In genomic region chr2:173049231-173049630, GRCm38 (mm10) we compare ENCODE assay signal across 16 mouse cellular contexts. TPM values are rescaled to one million over a fixed set of nuclear protein-coding genes. Genes with fewer than 3 reads are reported as not detected.
A peak's percentile ranks its signal among the peaks of the same experiment; 100 is the strongest.
DNase-seq lines count a peak whose midpoint lies in the region; ATAC-seq lines count a peak whose summit lies in the region.
"Had no signal": no experiment of that assay in that cellular context is flagged by ENCODE, and none has a peak within 500 bp of the region (broad histone marks: within the 10 kb centered on the region; RNA-seq: fewer than 3 reads in every experiment).

No protein-coding gene starts in this region.

- H3K27me3 ChIP-seq in heart, embryonic 14.5 days (ENCODE audit: control insufficient read depth, insufficient read depth, low read length): no peaks in the 10 kb centered on the region
- 0 out of 2 replicates have a peak, but pooled peaks cover 6% of the 10 kb centered on the region for H3K27me3 ChIP-seq in liver, embryonic 12.5 days (replicated peaks)
- no peaks in the 10 kb centered on the region; the same call in 1 of the 2 replicates for H3K27me3 ChIP-seq in embryonic facial prominence, embryonic 10.5 days (replicated peaks; ENCODE audit: low read depth, poor library complexity, severe bottlenecking)
- H3K27me3 ChIP-seq: neural tube, embryonic 12.5 days; stomach, embryonic 15.5 days had no signal

- H3K9ac ChIP-seq in heart, embryonic 14.5 days (ENCODE audit: low read length): 0 out of 2 replicates have a peak overlapping the region, but pooled peaks have one; percentile 22
- 0 out of 2 replicates have a peak overlapping the region, but pooled peaks have one; percentile 1 for H3K9ac ChIP-seq in liver, embryonic 12.5 days
- H3K9ac ChIP-seq: neural tube, embryonic 12.5 days; stomach, embryonic 15.5 days had no signal

- H3K4me3 ChIP-seq in heart, embryonic 14.5 days (ENCODE audit: control insufficient read depth in 1 of 2, insufficient read depth in 1 of 2, low read depth in 1 of 2, low read length in 2 of 2): no peak overlapping the region
- no peak overlapping the region for H3K4me3 ChIP-seq in liver, embryonic 12.5 days
- no peak overlapping the region for H3K4me3 ChIP-seq in embryonic facial prominence, embryonic 10.5 days
- H3K4me3 ChIP-seq: midbrain, embryonic 10.5 days; neural tube, embryonic 12.5 days; stomach, embryonic 15.5 days had no signal

- H3K36me3 ChIP-seq in heart, embryonic 14.5 days (ENCODE audit: control insufficient read depth, insufficient read depth, low read length): no peaks in the 10 kb centered on the region
- H3K36me3 ChIP-seq in liver, embryonic 12.5 days: no peaks in the 10 kb centered on the region
- H3K36me3 ChIP-seq in embryonic facial prominence, embryonic 10.5 days (replicated peaks): no peaks in the 10 kb centered on the region
- H3K36me3 ChIP-seq: midbrain, embryonic 10.5 days; neural tube, embryonic 12.5 days; stomach, embryonic 15.5 days had no signal

- DNase-seq in CD4-positive, CD25-positive, alpha-beta regulatory T cell, adult 2 months (ENCODE audit: low read depth, low spot score): peak; percentile 7
- DNase-seq in heart, adult 9 months (ENCODE audit: low spot score in 2 of 2): no peak
- DNase-seq in liver: no peak
- DNase-seq in embryonic facial prominence, embryonic 10.5 days (ENCODE audit: low spot score): no peak
- DNase-seq in neural tube, embryonic 10.5 days (ENCODE audit: extremely low spot score, low spot score): no peak
- DNase-seq: cerebellum, adult 9-11 months; kidney, adult 18-20 months; left cerebral cortex, postnatal 4 days had no signal

- 54% methylated on average over 3 of the region's 3 CpGs for WGBS in heart, embryonic 14.5 days
- 68% methylated on average over 3 of the region's 3 CpGs for WGBS in liver, embryonic 12.5 days (ENCODE audit: insufficient replicate concordance)
- whole genome bisulfite sequencing in embryonic facial prominence, embryonic 10.5 days: 76% methylated on average over 3 of the region's 3 CpGs

- ATAC-seq in CD4-positive, CD25-positive, alpha-beta regulatory T cell, adult 4 months: no peak
- ATAC-seq in heart, embryonic 14.5 days (ENCODE audit: insufficient number of reproducible peaks, insufficient read depth, low FRiP score, low read depth): no peak
- ATAC-seq in liver, embryonic 12.5 days: no peak
- ATAC-seq: forebrain, embryonic 16.5 days had no signal

- H3K27ac ChIP-seq in heart, embryonic 14.5 days (replicated peaks in 1 of 2; ENCODE audit: control insufficient read depth in 1 of 2, insufficient read depth in 1 of 2, low read depth in 2 of 2, low read length in 2 of 2): peak overlapping the region; percentile 7 to 56; a peak in 3 of 4 replicates
- H3K27ac ChIP-seq in liver, embryonic 12.5 days: peak overlapping the region; percentile 53; the same call in 1 of the 2 replicates
- H3K27ac ChIP-seq in embryonic facial prominence, embryonic 10.5 days (replicated peaks): 0 out of 2 replicates have a peak overlapping the region, but pooled peaks have one; percentile 46
- H3K27ac ChIP-seq: macrophage; neural tube, embryonic 12.5 days; stomach, embryonic 15.5 days had no signal

- H3K4me1 ChIP-seq in heart, embryonic 14.5 days (ENCODE audit: control insufficient read depth in 2 of 2, insufficient read depth in 2 of 2, low read length in 2 of 2): peaks cover 52 to 63% of the 10 kb centered on the region in 2 experiments
- peaks cover 65% of the 10 kb centered on the region for H3K4me1 ChIP-seq in liver, embryonic 12.5 days
- H3K4me1 ChIP-seq in embryonic facial prominence, embryonic 10.5 days: peaks cover 57% of the 10 kb centered on the region

- H3K4me2 ChIP-seq in heart, embryonic 14.5 days (ENCODE audit: low read length): no peak overlapping the region
- no peak overlapping the region for H3K4me2 ChIP-seq in liver, embryonic 12.5 days
- H3K4me2 ChIP-seq: neural tube, embryonic 12.5 days; stomach, embryonic 15.5 days had no signal

- H3K9me3 ChIP-seq in heart, embryonic 14.5 days (ENCODE audit: control insufficient read depth, low read length): no peaks in the 10 kb centered on the region
- H3K9me3 ChIP-seq in liver, embryonic 12.5 days (replicated peaks): no peaks in the 10 kb centered on the region
- no peaks in the 10 kb centered on the region for H3K9me3 ChIP-seq in embryonic facial prominence, embryonic 10.5 days
- H3K9me3 ChIP-seq: midbrain, embryonic 10.5 days; neural tube, embryonic 12.5 days; stomach, embryonic 15.5 days had no signal

RNA-seq across cellular contexts. Expression of gene Rbm38, which starts 28.9 kb away (rescaled TPM):
- polyA plus RNA-seq in CD4-positive, CD25-positive, alpha-beta regulatory T cell, adult 4 months (2017; shearing (Covaris generic)): 100 to 1,000 TPM; 154 to 194 TPM
- polyA plus RNA-seq in heart, embryonic 14.5 days (2014; fragmentation: Nextera tagmentation; extraction: Ambion mirVana): 126 and 129 TPM in 2 replicates
- 305 and 313 TPM in 2 replicates for polyA plus RNA-seq in liver, embryonic 12.5 days (2016; fragmentation: Nextera tagmentation; extraction: Ambion mirVana)
- 85.7 and 95.6 TPM in 2 replicates for polyA plus RNA-seq in embryonic facial prominence, embryonic 10.5 days (2016; fragmentation: Nextera tagmentation; extraction: Ambion mirVana)

RNA-seq across cellular contexts. Expression of gene Rae1, which starts 49.3 kb away (rescaled TPM):
- polyA plus RNA-seq in CD4-positive, CD25-positive, alpha-beta regulatory T cell, adult 4 months (2017; shearing (Covaris generic)): 10 to 100 TPM; 44.2 to 44.5 TPM
- polyA plus RNA-seq in heart, embryonic 14.5 days (2014; fragmentation: Nextera tagmentation; extraction: Ambion mirVana): 99.7 and 101 TPM in 2 replicates
- 117 and 119 TPM in 2 replicates for polyA plus RNA-seq in liver, embryonic 12.5 days (2016; fragmentation: Nextera tagmentation; extraction: Ambion mirVana)
- polyA plus RNA-seq in embryonic facial prominence, embryonic 10.5 days (2016; fragmentation: Nextera tagmentation; extraction: Ambion mirVana): 176 and 179 TPM in 2 replicates
